Mouse (Mus musculus): ENCODE results near the gene Fgf10. TPM values are rescaled to one million over a fixed set of nuclear protein-coding genes. Genes with fewer than 3 reads are reported as not detected.

The Fgf10 gene
- polyA plus RNA-seq (2017; shearing (Covaris generic)), result not detected

GRCm38 (mm10) chr13:118669491-118669890, at the start of gene Fgf10:
Gene Fgf10, plus strand, starts transcription at chr13:118669791.

